Mouse (Mus musculus) embryonic facial prominence, embryonic 12.5 days (tissue): Measurements from ENCODE around the gene Dab1. TPM values are rescaled to one million over a fixed set of nuclear protein-coding genes. Genes with fewer than 3 reads are reported as not detected.

ENCODE experiments used
- ATAC-seq: fragments of 200-750 bp; cut with Nextera tagmentation; 2 replicates; pipeline ENCODE4 v1.8.0; 2017; ENCODE audit not compliant: insufficient number of reproducible peaks, insufficient read depth, low FRiP score, low TSS enrichment
- H3K27ac ChIP-seq: fragments of 300-500 bp; sonication (generic); 2 replicates; pipeline ENCODE4 v1.5.1; 2016; ENCODE audit warnings: mild to moderate bottlenecking
- H3K27me3 ChIP-seq: fragments of 300-500 bp; sonication (generic); 2 replicates; pipeline ENCODE4 v1.6.1; 2016; ENCODE audit warnings: mild to moderate bottlenecking, moderate library complexity
- H3K36me3 ChIP-seq: fragments of 300-500 bp; sonication (generic); 2 replicates; pipeline ENCODE4 v1.6.1; 2016; ENCODE audit warnings: mild to moderate bottlenecking
- H3K4me1 ChIP-seq: fragments of 300-500 bp; sonication (generic); 2 replicates; pipeline ENCODE4 v1.6.1; 2016
- H3K4me2 ChIP-seq: fragments of 300-500 bp; sonication (generic); replicated peaks from 2 replicates; pipeline ENCODE4 v1.6.1; 2016; ENCODE audit warnings: mild to moderate bottlenecking, moderate library complexity
- H3K4me3 ChIP-seq: fragments of 300-500 bp; sonication (generic); 2 replicates; pipeline ENCODE4 v1.5.1; 2016; ENCODE audit warnings: mild to moderate bottlenecking
- H3K9ac ChIP-seq: fragments of 300-500 bp; sonication (generic); 2 replicates; pipeline ENCODE4 v1.6.1; 2016; ENCODE audit warnings: mild to moderate bottlenecking, moderate library complexity
- H3K9me3 ChIP-seq: fragments of 300-500 bp; sonication (generic); 2 replicates; pipeline ENCODE4 v1.6.1; 2016; ENCODE audit warnings: mild to moderate bottlenecking, moderate library complexity
- WGBS: fragments of 180-500 bp; shearing (Covaris S2); methylation state at CpG from one replicate; pipeline ENCODE4 v1.1.7; 2016; 5-methylcytosine and 5-hydroxymethylcytosine counted together
- polyA plus RNA-seq: library from polyadenylated mRNA; unstranded; fragments of >200 nt; fragmentation: Nextera tagmentation; extraction: Ambion mirVana; gene quantifications from 2 replicates; pipeline ENCODE4 v1.2.1, GENCODE M21; 2016

Gene Dab1
- polyA plus RNA-seq, 1 experiment from 2014 or later, result 23.7 TPM

DNA sequence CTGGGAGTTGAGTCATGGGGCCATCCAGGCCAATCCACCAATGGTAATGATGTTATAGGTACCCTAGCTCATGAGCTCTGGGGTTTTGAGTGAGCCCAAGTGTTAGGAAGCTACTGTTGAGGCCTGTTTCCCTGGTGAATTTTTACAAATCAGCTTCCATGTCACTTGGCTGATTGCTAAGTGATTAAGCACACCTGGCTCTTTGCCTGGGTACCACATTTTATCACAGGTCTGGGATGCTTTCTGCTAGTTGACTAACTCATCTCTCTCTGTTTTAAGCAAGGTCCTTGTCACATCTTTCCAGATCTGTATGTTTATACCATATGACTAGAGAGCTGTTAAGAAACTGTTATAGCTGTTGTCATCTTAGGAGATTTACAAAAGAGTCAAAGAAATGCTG lies 1051.6 kb downstream of the Dab1 start:
- no peak for ATAC-seq
- Histone ChIP-seq H3K27me3 (no peaks in the 10 kb centered on the region), H3K36me3 (no peaks in the 10 kb centered on the region), H3K4me3 (no peak overlapping the region), H3K9ac (no peak overlapping the region), H3K4me1 (no peaks in the 10 kb centered on the region), H3K9me3 (no peaks in the 10 kb centered on the region), H3K4me2 (no peak overlapping the region), H3K27ac (no peak overlapping the region)

DNA sequence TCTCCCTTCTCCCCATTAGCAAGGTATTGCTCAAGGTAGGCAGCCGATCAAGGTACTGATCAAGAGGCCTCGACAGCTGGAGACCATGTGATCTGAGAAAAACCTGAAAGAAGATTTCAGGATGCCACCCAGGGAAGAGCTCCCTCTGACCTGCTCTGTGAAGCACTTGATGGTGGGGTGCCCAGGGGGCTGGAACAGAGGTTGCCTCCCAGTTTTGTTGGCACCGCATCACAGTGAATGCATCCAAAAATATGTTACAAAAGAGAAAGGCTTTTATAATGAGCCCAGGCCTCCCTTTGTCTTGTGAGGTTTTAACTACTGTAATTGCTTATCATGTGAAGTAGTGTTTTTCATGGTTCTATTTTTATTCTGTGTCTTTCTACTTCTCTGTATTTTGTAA lies 1054.2 kb downstream of the Dab1 start:
- no peak for ATAC-seq
- Histone ChIP-seq H3K36me3 (no peaks in the 10 kb centered on the region), H3K27me3 (no peaks in the 10 kb centered on the region), H3K4me2 (no peak overlapping the region), H3K4me3 (no peak overlapping the region), H3K4me1 (no peaks in the 10 kb centered on the region), H3K27ac (no peak overlapping the region), H3K9me3 (no peaks in the 10 kb centered on the region), H3K9ac (no peak overlapping the region)
- WGBS, result 82% methylated on average over 3 of the region's 3 CpGs

DNA sequence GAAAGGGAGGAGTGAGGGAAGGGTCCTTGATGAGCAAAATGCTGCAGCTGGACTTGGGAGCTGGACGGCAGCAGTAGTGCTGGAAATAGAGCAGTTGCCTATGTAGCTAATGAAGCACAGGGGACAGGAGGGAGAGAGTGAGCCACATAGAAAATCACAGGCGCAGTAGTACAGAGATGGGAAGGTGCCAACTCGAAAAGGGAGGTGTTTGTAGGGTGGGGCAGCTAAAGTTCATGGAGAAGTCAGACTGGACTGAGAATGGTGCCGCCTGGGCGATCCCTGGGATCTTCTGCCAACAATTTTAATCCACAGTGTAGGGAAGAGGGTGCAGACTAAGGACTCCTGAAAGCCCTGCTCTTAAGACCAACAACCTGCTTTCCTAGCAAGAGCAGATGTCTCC lies 1055.5 kb downstream of the Dab1 start:
- H3K4me1 ChIP-seq, result no peaks in the 10 kb centered on the region
- H3K9ac ChIP-seq, result no peak overlapping the region
- no peak overlapping the region for H3K4me3 ChIP-seq
- no peaks in the 10 kb centered on the region for H3K9me3 ChIP-seq
- H3K27ac ChIP-seq, result no peak overlapping the region
- no peaks in the 10 kb centered on the region for H3K36me3 ChIP-seq
- WGBS, result 92% methylated on average over 5 of the region's 5 CpGs
- no peak for ATAC-seq
- H3K4me2 ChIP-seq, result no peak overlapping the region
- no peaks in the 10 kb centered on the region for H3K27me3 ChIP-seq

DNA sequence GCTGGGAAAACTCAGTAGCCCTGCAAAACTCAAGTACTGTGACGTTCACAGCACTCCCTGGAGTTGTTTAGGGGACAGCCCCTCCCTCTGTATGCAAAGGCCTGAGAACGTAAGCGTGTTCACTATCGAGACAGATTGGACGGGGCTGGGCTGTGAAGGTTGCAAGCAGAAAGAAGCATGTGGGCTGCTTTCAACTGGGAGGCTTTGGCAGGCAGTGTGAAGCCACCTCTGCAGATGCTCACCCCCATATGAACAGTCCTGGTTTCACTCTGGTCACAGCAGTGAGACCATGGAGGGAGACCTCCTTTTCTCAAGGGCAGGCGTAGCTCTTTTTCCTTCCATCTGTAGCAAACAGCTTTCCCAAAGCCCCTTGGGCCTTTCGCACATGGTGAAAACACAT lies 1059.1 kb downstream of the Dab1 start:
- ATAC-seq, result no peak
- 81% methylated on average over 7 of the region's 7 CpGs for WGBS
- no peak overlapping the region for H3K4me2 ChIP-seq

DNA sequence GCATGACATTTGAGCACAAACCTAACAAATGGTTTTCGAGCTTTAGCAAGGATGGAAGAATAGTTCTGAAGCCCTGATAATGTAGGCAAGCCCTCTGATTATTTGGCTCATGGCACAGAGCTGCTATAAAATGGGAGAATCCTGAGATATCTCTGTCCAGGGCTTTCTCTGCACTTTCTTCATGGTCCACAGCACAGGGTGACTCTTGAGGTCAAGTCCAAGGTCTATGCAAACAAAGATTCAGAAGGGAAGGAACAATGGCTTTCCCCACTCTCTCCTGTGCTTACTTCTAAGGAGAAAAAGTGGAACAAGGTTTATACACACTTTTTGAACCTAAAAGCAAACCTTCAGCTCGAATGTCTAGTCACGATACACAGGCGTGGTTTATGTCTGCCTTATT lies 1061.3 kb downstream of the Dab1 start:
- Histone ChIP-seq H3K27me3 (no peaks in the 10 kb centered on the region), H3K27ac (no peak overlapping the region), H3K9me3 (no peaks in the 10 kb centered on the region), H3K9ac (no peak overlapping the region), H3K4me2 (no peak overlapping the region), H3K4me1 (no peaks in the 10 kb centered on the region), H3K36me3 (no peaks in the 10 kb centered on the region), H3K4me3 (no peak overlapping the region)
- ATAC-seq, result no peak
- 85% methylated on average over 4 of the region's 4 CpGs for WGBS

More for the DNA sequence above, 1059.1 kb downstream of the Dab1 start:
- H3K27me3 ChIP-seq, result no peaks in the 10 kb centered on the region
- H3K27ac ChIP-seq, result no peak overlapping the region
- H3K4me3 ChIP-seq, result no peak overlapping the region
- no peak overlapping the region for H3K9ac ChIP-seq
- H3K4me1 ChIP-seq, result no peaks in the 10 kb centered on the region
- no peaks in the 10 kb centered on the region for H3K9me3 ChIP-seq
- H3K36me3 ChIP-seq, result no peaks in the 10 kb centered on the region

DNA sequence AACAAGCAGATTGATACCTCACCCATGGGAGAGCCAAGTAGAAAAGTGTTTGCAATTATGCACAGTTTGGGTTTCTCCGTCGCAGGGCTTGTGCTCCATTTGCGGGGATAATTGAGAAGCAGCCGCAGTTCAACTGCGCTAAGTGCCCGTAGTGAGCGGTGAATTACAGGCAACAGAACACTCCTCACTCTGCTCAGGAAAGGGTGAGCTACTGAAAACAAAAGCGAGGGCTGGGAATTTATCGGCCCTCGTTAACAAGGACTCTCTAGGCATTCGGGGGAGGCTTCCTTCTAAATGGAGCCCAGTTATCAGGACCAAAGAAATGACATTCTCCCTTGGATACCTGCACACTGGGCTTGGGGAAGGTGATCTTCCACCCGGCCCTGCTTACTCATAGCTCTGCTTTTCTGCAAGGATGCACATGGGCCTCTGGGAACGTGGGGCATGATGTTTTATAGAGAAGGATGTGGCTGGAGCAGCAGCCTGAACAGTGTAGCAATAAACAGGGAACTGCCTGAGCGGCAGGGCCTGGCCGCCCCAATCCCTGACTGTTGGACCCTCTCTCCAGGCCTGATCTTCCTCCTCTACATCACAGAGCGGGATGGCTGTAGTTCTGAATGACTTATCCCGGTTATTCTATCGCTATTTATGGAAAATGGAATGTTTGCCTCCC lies 1067.1 kb downstream of the Dab1 start:
- H3K9ac ChIP-seq, result no peak overlapping the region

DNA sequence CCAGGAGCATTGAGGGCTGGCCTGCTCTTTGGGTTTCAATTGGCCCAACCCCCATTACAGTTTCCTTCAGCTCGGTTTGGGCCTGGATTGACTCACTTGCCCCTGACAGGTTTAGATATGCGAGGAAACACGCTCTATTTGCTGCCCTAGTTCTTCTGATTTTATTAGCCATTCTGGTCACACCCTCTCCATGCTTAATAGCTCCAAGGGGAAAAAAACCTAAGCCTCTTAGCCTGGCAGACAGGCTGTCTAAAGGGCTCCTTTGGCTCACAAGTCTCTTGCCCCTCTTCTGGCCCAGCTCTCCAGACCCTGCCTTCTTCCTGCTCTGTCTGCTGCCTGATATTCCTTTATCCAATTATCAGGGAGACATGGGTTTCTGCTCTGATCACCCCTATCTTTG lies 1069.9 kb downstream of the Dab1 start:
- no peaks in the 10 kb centered on the region for H3K9me3 ChIP-seq
- no peak overlapping the region for H3K4me3 ChIP-seq
- H3K27ac ChIP-seq, result no peak overlapping the region
- no peaks in the 10 kb centered on the region for H3K27me3 ChIP-seq
- H3K4me2 ChIP-seq, result no peak overlapping the region
- H3K9ac ChIP-seq, result no peak overlapping the region
- 55% methylated on average over 3 of the region's 3 CpGs for WGBS
- ATAC-seq, result no peak
- H3K4me1 ChIP-seq, result peaks cover 6% of the 10 kb centered on the region; the same call in 1 of the 2 replicates
- H3K36me3 ChIP-seq, result no peaks in the 10 kb centered on the region

More for the DNA sequence above, 1067.1 kb downstream of the Dab1 start:
- no peaks in the 10 kb centered on the region for H3K36me3 ChIP-seq
- no peak overlapping the region for H3K4me2 ChIP-seq
- no peaks in the 10 kb centered on the region for H3K27me3 ChIP-seq
- peaks cover 6% of the 10 kb centered on the region; the same call in 1 of the 2 replicates for H3K4me1 ChIP-seq
- no peak overlapping the region for H3K4me3 ChIP-seq
- no peak for ATAC-seq
- no peaks in the 10 kb centered on the region for H3K9me3 ChIP-seq
- H3K27ac ChIP-seq, result no peak overlapping the region
- WGBS, result 49% methylated on average over 18 of the region's 18 CpGs

DNA sequence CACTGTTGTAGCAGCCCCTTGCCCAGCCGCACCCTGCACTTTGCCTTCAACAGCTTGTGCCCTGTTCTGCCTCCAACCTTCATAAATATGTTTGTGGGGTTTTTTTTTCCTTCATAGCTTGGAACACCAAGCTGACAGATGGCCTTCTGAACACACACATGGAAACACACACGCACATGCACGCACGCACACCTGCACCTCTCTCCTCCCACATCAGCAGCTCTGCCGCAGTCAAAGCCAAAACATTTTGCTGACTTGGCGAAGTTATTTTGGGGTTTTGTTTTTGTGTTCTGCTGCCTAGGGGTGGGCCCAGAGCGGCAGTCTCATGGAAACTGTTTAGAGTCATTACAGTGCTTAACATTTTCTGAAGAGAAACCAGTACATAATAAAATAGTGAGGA lies 1071.9 kb downstream of the Dab1 start:
- Histone ChIP-seq H3K9ac (no peak overlapping the region), H3K4me2 (no peak overlapping the region), H3K27ac (no peak overlapping the region), H3K36me3 (no peaks in the 10 kb centered on the region), H3K27me3 (no peaks in the 10 kb centered on the region), H3K9me3 (no peaks in the 10 kb centered on the region), H3K4me1 (peaks cover 6% of the 10 kb centered on the region; the same call in 1 of the 2 replicates), H3K4me3 (no peak overlapping the region)
- no peak for ATAC-seq
- 89% methylated on average over 7 of the region's 7 CpGs for WGBS

DNA sequence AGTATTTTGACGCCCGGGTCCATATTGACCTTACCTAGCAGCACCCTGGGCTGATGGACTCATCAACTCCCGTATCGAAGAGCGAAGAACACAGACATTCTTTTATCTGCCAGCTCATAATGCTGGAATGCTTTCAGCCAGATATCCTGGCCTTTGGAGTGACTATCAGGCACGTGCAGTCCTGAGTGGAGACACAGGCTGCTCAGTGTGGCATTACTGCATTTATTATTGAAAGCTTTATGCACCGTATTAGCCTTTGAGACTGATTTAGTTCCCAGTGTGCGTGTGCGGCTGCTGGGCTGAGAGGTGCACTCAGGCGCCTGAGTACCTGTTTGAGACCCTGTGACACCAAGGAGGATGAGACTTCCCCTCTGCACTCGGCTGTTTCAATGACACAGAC lies 1075.0 kb downstream of the Dab1 start:
- ATAC-seq, result no peak
- Histone ChIP-seq H3K4me3 (no peak overlapping the region), H3K36me3 (no peaks in the 10 kb centered on the region), H3K4me2 (no peak overlapping the region), H3K27me3 (no peaks in the 10 kb centered on the region), H3K4me1 (no peaks in the 10 kb centered on the region), H3K9me3 (no peaks in the 10 kb centered on the region), H3K9ac (no peak overlapping the region), H3K27ac (no peak overlapping the region)
- 83% methylated on average over 11 of the region's 11 CpGs for WGBS

DNA sequence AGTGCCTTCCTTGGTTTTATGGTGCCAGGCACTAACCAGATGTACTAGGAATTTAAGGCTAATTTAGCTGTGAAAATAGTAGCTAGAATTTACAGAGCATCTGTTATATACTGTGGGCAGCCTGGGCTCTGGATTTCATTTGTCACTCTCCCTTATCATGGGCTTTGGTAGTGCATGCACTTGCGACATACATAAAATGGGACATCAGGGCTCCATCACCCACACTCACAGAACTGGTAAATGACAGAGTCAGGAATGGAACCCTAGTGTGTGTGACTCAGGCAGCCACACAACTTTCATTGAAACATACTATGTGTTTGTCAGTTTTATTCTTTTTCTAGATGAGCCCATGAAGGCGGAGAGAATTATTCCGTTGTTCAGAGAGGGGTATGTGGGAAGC lies 1077.4 kb downstream of the Dab1 start:
- Histone ChIP-seq H3K27me3 (no peaks in the 10 kb centered on the region), H3K4me2 (no peak overlapping the region), H3K9me3 (no peaks in the 10 kb centered on the region), H3K27ac (no peak overlapping the region), H3K4me3 (no peak overlapping the region), H3K9ac (no peak overlapping the region), H3K4me1 (no peaks in the 10 kb centered on the region), H3K36me3 (no peaks in the 10 kb centered on the region)
- no peak for ATAC-seq
- 88% methylated on average over 3 of the region's 3 CpGs for WGBS

DNA sequence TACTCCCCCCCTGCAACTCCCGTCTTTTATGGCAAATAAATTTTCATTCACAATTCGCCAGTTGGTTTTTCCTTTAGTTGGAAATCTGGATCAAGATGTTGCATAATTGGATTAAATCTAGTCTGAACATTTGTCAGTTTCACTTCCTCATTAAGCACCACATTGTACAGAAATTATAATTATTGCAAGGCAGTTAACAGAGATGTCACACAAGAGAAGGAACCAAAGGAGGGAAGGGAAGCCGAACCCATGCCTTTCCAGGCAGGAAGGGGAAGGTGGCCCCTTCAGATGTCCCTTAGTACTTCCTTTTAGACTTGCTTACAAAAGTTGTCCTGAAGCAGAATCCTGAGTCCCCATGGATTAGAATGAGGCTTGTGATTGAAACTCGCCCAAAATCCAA lies 1078.5 kb downstream of the Dab1 start:
- Histone ChIP-seq H3K4me2 (no peak overlapping the region), H3K27ac (no peak overlapping the region), H3K4me1 (no peaks in the 10 kb centered on the region), H3K9ac (no peak overlapping the region), H3K9me3 (no peaks in the 10 kb centered on the region), H3K4me3 (no peak overlapping the region), H3K36me3 (no peaks in the 10 kb centered on the region), H3K27me3 (no peaks in the 10 kb centered on the region)
- WGBS, result 77% methylated on average over 4 of the region's 4 CpGs
- no peak for ATAC-seq

DNA sequence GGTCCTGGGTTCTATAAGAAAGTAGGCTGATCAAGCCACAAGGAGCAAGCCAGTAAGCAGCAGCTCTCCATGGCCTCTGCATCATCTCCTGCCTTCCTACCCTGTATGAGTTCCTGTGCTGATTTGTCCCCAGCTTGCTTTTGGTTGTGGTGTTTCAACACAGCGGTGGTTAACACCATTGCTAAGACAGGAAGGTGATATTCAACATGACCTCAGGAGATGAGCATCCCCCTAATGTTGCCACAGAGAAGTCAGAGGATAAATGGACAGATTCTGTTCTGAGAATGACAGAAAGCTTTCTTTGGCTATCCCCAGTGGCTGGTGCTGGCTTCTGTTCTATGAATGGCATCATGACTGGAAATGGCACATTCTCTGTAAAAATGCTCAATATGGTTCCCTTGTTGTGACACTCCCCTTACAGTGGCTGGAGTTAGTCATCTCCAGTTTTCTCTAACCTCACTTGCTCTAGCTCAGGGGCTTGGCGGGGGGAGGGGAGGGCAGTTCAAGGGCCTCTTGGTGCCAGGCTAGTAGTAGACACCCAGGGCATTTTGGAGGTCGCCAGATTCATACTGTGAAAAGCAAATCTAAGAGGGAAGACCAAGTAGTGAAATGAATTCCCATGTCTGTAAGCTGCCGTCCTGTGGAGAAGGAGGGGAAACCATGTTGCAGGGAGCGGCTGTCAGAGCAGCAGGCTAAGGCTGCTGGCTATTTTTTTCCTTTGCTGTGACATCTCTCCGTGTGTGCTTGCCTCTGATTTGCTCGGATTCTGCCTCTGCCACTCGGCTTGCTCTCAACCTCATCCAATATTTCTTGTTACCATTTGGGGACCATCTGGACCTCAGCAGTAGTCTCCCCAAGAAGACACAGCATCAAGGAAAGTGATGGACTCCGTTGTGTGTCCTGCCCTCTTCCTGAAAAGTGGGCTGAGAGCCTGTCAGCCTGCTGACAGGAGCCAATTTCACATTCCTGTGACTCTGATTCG lies 1086.8 kb downstream of the Dab1 start:
- 66% methylated on average over 10 of the region's 10 CpGs for WGBS
- ATAC-seq, result no peak

More for the DNA sequence above, 1086.8 kb downstream of the Dab1 start:
- Histone ChIP-seq H3K9me3 (no peaks in the 10 kb centered on the region), H3K27ac (no peak overlapping the region), H3K4me2 (no peak overlapping the region), H3K4me3 (no peak overlapping the region), H3K9ac (no peak overlapping the region), H3K4me1 (no peaks in the 10 kb centered on the region), H3K36me3 (no peaks in the 10 kb centered on the region), H3K27me3 (no peaks in the 10 kb centered on the region)
